Mouse (Mus musculus) liver, embryonic 13.5 days (tissue): ENCODE measurements around the gene Zfp867. TPM values are rescaled to one million over a fixed set of nuclear protein-coding genes. Genes with fewer than 3 reads are reported as not detected.

Experiments
- ATAC-seq: fragments of 200-750 bp; cut with Nextera tagmentation; 2 replicates; pipeline ENCODE4 v1.8.0; 2017; ENCODE audit warnings: low read depth, mild to moderate bottlenecking, moderate number of reproducible peaks, moderate library complexity
- DNase-seq: peaks from one replicate; pipeline ENCODE4 v3.0.0; 2022
- H3K27ac ChIP-seq: fragments of 300-500 bp; sonication (generic); 2 replicates; pipeline ENCODE4 v1.5.1; 2015; ENCODE audit warnings: moderate library complexity, mild to moderate bottlenecking, inconsistent platforms
- H3K27me3 ChIP-seq: fragments of 300-500 bp; sonication (generic); 2 replicates; pipeline ENCODE4 v1.6.1; 2015; ENCODE audit warnings: mild to moderate bottlenecking, inconsistent platforms
- H3K36me3 ChIP-seq: fragments of 300-500 bp; sonication (generic); 2 replicates; pipeline ENCODE4 v1.6.1; 2015; ENCODE audit warnings: mild to moderate bottlenecking, inconsistent platforms
- H3K4me1 ChIP-seq: fragments of 300-500 bp; sonication (generic); replicated peaks from 2 replicates; pipeline ENCODE4 v1.6.1; 2015; ENCODE audit warnings: inconsistent platforms
- H3K4me2 ChIP-seq: fragments of 300-500 bp; sonication (generic); 2 replicates; pipeline ENCODE4 v1.6.1; 2015; ENCODE audit warnings: inconsistent platforms, mild to moderate bottlenecking, moderate library complexity
- H3K4me3 ChIP-seq: fragments of 300-500 bp; sonication (generic); replicated peaks from 2 replicates; pipeline ENCODE4 v1.5.1; 2015; ENCODE audit warnings: mild to moderate bottlenecking, inconsistent platforms
- H3K9ac ChIP-seq: fragments of 300-500 bp; sonication (generic); 2 replicates; pipeline ENCODE4 v1.6.1; 2015; ENCODE audit warnings: mild to moderate bottlenecking, inconsistent platforms
- H3K9me3 ChIP-seq: fragments of 300-500 bp; sonication (generic); replicated peaks from 2 replicates; pipeline ENCODE4 v1.6.1; 2016; ENCODE audit warnings: inconsistent platforms
- WGBS: fragments of 180-500 bp; shearing (Covaris S2); methylation state at CpG from one replicate; pipeline ENCODE4 v1.1.7; 2015; ENCODE audit not compliant: insufficient replicate concordance; 5-methylcytosine and 5-hydroxymethylcytosine counted together
- polyA plus RNA-seq: library from polyadenylated mRNA; unstranded; fragments of >200 nt; fragmentation: Nextera tagmentation; extraction: Ambion mirVana; gene quantifications from 2 replicates; pipeline ENCODE4 v1.2.1, GENCODE M21; 2015

The Zfp867 gene
- polyA plus RNA-seq, 1 experiment from 2014 or later: 1.1 TPM

GRCm38 (mm10) chr11:59456891-59457290 lies 15.4 kb downstream of the Zfp867 start:
- ATAC-seq (no peak), DNase-seq (no peak)
- Histone ChIP-seq H3K4me1 (peaks cover 1% of the 10 kb centered on the region; the same call in 1 of the 2 replicates), H3K9me3 (no peaks in the 10 kb centered on the region), H3K9ac (no peak overlapping the region), H3K36me3 (peaks cover 52% of the 10 kb centered on the region), H3K27me3 (no peaks in the 10 kb centered on the region), H3K4me2 (no peak overlapping the region), H3K4me3 (no peak overlapping the region), H3K27ac (no peak overlapping the region)
- WGBS: 88% methylated on average over 2 of the region's 2 CpGs

- Histone ChIP-seq H3K4me3 (no peak overlapping the region), H3K4me2 (no peak overlapping the region), H3K27ac (no peak overlapping the region), H3K9ac (no peak overlapping the region), H3K27me3 (no peaks in the 10 kb centered on the region), H3K4me1 (peaks cover 7% of the 10 kb centered on the region), H3K9me3 (no peaks in the 10 kb centered on the region), H3K36me3 (peaks cover 55% of the 10 kb centered on the region)
- no peak for ATAC-seq
- DNase-seq: no peak
- WGBS: 76% methylated on average over 2 of the region's 2 CpGs
These were observed 15.9 kb downstream of the Zfp867 start for GRCm38 (mm10) chr11:59456346-59456745.

DNA sequence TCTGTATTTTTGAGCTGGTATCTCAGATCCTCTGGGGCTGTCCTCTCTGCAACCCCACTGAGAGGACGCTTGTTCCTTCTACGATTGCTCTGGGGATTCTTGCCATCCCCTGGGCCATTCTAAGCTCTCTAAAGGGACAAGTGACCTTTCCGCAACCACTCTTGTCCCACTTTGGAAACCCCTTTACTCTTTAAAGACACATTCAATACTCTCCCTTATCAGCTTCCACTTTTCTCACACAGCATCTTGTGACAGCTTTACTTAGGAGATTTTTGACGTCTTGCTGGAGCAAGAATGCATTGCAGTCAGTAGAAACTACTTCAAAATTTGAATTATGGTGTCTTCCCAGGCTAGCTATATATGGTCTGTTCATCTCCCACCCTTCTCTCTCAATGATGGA lies 21.2 kb downstream of the Zfp867 start, which contains the start of gene Snap47:
Snap47 (minus strand) TSS at position 101 of the 400 bp plus-strand sequence.
- Histone ChIP-seq H3K27me3 (no peaks in the 10 kb centered on the region), H3K4me1 (peaks cover 30% of the 10 kb centered on the region), H3K9ac (peak within 1 kb of the TSS; percentile 90), H3K36me3 (peaks cover 44% of the 10 kb centered on the region), H3K9me3 (no peaks in the 10 kb centered on the region), H3K27ac (peak within 1 kb of the TSS; percentile 73), H3K4me2 (peak within 1 kb of the TSS; percentile 82), H3K4me3 (peak within 1 kb of the TSS; percentile 86)
- DNase-seq (no peak), ATAC-seq (no peak)
- WGBS: 63% methylated on average over 4 of the region's 4 CpGs

DNA sequence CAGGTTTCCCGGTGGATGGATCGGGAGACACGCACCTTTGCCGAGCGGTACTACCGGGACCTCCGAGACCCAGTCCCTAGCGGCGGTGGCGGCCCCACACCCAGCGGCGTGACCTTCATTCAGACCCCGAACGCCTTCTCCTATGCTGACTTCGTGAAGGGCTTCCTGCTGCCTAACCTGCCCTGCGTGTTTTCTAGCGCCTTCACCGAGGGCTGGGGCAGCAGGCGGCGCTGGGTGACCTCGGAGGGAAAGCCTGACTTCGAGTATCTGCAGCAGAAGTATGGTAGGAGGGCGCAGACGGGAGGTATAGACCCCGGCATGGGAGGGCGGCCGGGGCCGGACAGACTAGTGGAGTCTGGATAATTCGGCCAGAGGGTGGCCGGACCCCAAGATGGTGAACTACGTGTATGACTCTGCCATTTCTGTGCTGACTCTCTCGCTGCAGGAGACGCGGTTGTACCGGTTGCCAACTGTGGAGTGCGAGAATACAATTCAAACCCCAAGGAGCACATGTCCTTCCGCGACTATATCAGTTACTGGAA lies 22.0 kb downstream of the Zfp867 start:
- H3K9me3 ChIP-seq: no peaks in the 10 kb centered on the region
- H3K4me3 ChIP-seq: peak overlapping the region; percentile 86
- WGBS: under 1% methylated on average over 38 of the region's 38 CpGs
- H3K4me2 ChIP-seq: peak overlapping the region; percentile 82
- no peak for DNase-seq
- peak overlapping the region; percentile 73 for H3K27ac ChIP-seq
- ATAC-seq: peak; percentile 75
- peaks cover 30% of the 10 kb centered on the region for H3K4me1 ChIP-seq
- H3K27me3 ChIP-seq: no peaks in the 10 kb centered on the region
- peak overlapping the region; percentile 90 for H3K9ac ChIP-seq
- H3K36me3 ChIP-seq: peaks cover 37% of the 10 kb centered on the region

DNA sequence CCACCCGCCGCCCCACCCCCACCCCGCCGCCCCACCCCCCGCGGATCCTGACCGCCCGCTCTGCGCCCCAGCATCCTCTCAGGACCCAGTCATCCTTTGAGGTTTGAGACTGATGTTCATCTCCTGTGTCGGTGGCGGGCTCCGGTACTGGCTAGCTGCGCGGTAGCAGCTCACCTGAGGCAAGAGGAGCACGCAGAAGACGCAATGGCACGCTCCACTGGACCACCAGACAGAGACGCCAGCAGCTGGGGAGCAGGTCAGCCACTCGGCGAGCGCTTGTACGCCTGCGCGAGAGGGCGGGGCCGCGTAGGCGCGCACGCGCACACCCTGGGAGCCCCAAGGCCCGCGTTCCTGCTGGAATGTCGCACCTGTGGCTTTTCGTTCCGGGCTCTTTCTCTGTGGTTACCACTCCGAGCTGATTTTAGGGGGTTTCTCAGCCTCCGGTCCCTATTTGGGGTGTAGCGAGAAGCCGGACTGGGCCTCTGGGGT lies 22.5 kb downstream of the Zfp867 start, which contains the start of gene Jmjd4:
Jmjd4 (plus strand) TSS at position 305 of the 489 bp plus-strand sequence.
- ATAC-seq (peak; percentile 95), DNase-seq (peak; percentile 91)
- Histone ChIP-seq H3K4me3 (peak within 1 kb of the TSS; percentile 86), H3K36me3 (peaks cover 31% of the 10 kb centered on the region), H3K27me3 (no peaks in the 10 kb centered on the region), H3K4me2 (peak within 1 kb of the TSS; percentile 82), H3K27ac (peak within 1 kb of the TSS; percentile 73), H3K4me1 (peaks cover 30% of the 10 kb centered on the region), H3K9ac (peak within 1 kb of the TSS; percentile 90), H3K9me3 (no peaks in the 10 kb centered on the region)
- WGBS: under 1% methylated on average over 36 of the region's 40 CpGs

GRCm38 (mm10) chr11:59443102-59443501 lies 29.2 kb downstream of the Zfp867 start:
- Histone ChIP-seq H3K4me1 (peaks cover under 1% of the 10 kb centered on the region; the same call in 1 of the 2 replicates), H3K27ac (no peak overlapping the region), H3K36me3 (no peaks in the 10 kb centered on the region; the same call in 1 of the 2 replicates), H3K4me2 (no peak overlapping the region), H3K9me3 (no peaks in the 10 kb centered on the region), H3K9ac (no peak overlapping the region), H3K4me3 (no peak overlapping the region), H3K27me3 (no peaks in the 10 kb centered on the region)
- DNase-seq: no peak
- no peak for ATAC-seq

DNA sequence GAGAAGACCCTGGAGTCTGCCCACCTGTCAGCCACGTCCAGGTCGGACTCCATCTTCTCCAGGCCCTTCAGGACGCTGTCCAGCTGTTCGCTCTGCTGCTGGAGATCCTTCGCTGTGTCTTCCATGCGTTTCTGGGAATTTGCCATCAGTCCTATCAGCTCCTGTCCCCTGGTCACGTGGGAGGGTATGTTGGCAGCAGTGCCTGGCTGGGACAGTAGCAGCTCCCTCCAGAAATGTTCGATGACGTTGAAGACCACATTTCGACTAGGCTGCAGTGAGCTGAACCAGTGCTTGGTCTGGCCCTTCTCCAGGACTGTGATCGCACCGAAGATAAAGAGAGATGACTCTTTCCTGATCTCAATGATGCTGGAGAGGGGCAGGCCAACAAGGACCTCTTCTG lies 34.3 kb downstream of the Zfp867 start:
- no peak for DNase-seq
- H3K4me2 ChIP-seq: no peak overlapping the region
- 74% methylated on average over 12 of the region's 12 CpGs for WGBS
- ATAC-seq: no peak
- H3K27ac ChIP-seq: no peak overlapping the region
- H3K9me3 ChIP-seq: no peaks in the 10 kb centered on the region
- H3K27me3 ChIP-seq: no peaks in the 10 kb centered on the region
- no peaks in the 10 kb centered on the region for H3K4me1 ChIP-seq
- peaks cover 17% of the 10 kb centered on the region for H3K36me3 ChIP-seq
- no peak overlapping the region for H3K4me3 ChIP-seq
- H3K9ac ChIP-seq: no peak overlapping the region

- ATAC-seq (no peak), DNase-seq (no peak)
- Histone ChIP-seq H3K4me1 (no peaks in the 10 kb centered on the region), H3K4me2 (no peak overlapping the region), H3K4me3 (no peak overlapping the region), H3K9me3 (no peaks in the 10 kb centered on the region), H3K27me3 (no peaks in the 10 kb centered on the region), H3K9ac (no peak overlapping the region), H3K27ac (no peak overlapping the region), H3K36me3 (peaks cover 19% of the 10 kb centered on the region)
- WGBS: 39% methylated on average over 3 of the region's 3 CpGs
These were observed 40.0 kb downstream of the Zfp867 start for GRCm38 (mm10) chr11:59432261-59432660.

- ATAC-seq: no peak
- 60% methylated on average over 1 of the region's 1 CpGs for WGBS
- no peak overlapping the region for H3K27ac ChIP-seq
These were observed 42.3 kb downstream of the Zfp867 start for GRCm38 (mm10) chr11:59429959-59430358.

DNA sequence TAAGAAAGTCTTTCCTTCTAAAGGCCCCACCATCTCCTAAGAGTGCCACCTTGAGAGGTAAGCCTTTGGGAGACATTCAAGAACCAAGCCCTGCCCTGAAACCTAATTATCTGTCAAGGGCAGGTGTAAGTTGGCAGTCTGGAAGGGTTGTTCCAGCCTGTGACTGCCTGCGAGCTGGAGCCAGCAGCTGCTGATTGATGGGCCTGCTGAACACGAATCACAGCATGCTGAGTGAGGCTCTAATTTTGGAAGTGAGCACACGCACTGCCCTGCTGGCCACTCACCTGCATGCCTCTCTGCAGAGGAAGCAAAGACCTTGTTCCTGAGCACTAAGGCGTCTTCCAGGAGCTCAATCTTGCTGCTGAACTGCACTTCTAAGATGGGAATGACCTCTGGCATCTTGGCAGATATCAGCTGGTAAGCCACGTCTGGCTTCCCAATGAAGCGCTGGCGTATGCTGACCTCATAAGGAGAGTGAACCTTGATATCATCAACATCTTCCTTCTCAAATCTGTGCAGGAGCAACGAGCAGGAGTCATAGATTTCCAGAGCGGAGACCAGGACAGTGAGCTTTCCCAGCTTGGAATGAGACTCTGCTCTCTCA lies 44.1 kb downstream of the Zfp867 start:
- DNase-seq (no peak), ATAC-seq (no peak)
- Histone ChIP-seq H3K4me1 (peaks cover 7% of the 10 kb centered on the region), H3K36me3 (peaks cover 14% of the 10 kb centered on the region), H3K9me3 (no peaks in the 10 kb centered on the region), H3K4me2 (no peak overlapping the region), H3K9ac (no peak overlapping the region), H3K27me3 (no peaks in the 10 kb centered on the region), H3K27ac (no peak overlapping the region), H3K4me3 (no peak overlapping the region)
- 68% methylated on average over 9 of the region's 9 CpGs for WGBS

More at GRCm38 (mm10) chr11:59429959-59430358, 42.3 kb downstream of the Zfp867 start:
- Histone ChIP-seq H3K4me3 (no peak overlapping the region), H3K4me2 (no peak overlapping the region), H3K9me3 (no peaks in the 10 kb centered on the region), H3K36me3 (peaks cover 14% of the 10 kb centered on the region), H3K9ac (no peak overlapping the region), H3K27me3 (no peaks in the 10 kb centered on the region), H3K4me1 (no peaks in the 10 kb centered on the region)
- no peak for DNase-seq

DNA sequence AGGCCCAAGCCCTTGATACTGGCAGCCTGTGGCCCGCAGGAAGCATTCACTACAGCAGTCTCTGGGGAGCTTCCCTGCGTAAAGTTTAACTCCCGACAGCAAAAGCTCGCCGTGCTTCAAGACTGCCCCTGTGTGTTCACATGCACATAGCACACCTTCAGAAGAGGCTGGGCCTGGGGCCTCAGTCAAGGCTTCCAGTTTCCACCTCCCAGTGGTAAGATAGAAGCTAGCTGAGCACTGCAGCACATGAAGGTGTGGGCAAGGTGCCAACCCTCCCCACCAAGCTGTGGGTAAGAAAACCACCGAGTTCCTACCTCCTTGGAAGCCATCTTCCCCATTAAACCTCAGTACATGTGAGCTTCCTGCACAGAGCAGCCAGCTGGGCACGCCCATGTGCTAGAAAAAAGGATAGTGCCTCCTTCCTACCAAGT lies 46.6 kb downstream of the Zfp867 start:
- 45% methylated on average over 7 of the region's 7 CpGs for WGBS
- ATAC-seq: no peak
- Histone ChIP-seq H3K4me2 (no peak overlapping the region), H3K4me1 (peaks cover 17% of the 10 kb centered on the region), H3K9me3 (no peaks in the 10 kb centered on the region), H3K4me3 (no peak overlapping the region), H3K9ac (no peak overlapping the region), H3K27ac (no peak overlapping the region), H3K36me3 (peaks cover 14% of the 10 kb centered on the region), H3K27me3 (no peaks in the 10 kb centered on the region)
- DNase-seq: no peak
